Mouse (Mus musculus) megakaryocyte, embryonic 14.5 days (primary cell): Measurements from ENCODE around the gene Pde6h.

Experiments
- FLI1 ChIP-seq: IDR thresholded peaks from 2 replicates; pipeline ENCODE4 v1.6.1; 2012; ENCODE audit warnings: low read length, inconsistent platforms, mixed read lengths
- GATA1 ChIP-seq: IDR thresholded peaks from 3 replicates; pipeline ENCODE4 v1.6.1; 2012; ENCODE audit warnings: mixed read lengths, low read length, inconsistent platforms, borderline replicate concordance

GRCm38 (mm10) chr6:136937117-136937516 is 13.5 kb downstream of the Pde6h start:
- TF ChIP-seq GATA1 (no peak), FLI1 (no peak)
